Mouse (Mus musculus): ENCODE measurements around the gene Gm49450. TPM values are rescaled to one million over a fixed set of nuclear protein-coding genes. Genes with fewer than 3 reads are reported as not detected.

The Gm49450 gene
- polyA plus RNA-seq, 2 experiments = 0.15 TPM; not detected in 1

DNA sequence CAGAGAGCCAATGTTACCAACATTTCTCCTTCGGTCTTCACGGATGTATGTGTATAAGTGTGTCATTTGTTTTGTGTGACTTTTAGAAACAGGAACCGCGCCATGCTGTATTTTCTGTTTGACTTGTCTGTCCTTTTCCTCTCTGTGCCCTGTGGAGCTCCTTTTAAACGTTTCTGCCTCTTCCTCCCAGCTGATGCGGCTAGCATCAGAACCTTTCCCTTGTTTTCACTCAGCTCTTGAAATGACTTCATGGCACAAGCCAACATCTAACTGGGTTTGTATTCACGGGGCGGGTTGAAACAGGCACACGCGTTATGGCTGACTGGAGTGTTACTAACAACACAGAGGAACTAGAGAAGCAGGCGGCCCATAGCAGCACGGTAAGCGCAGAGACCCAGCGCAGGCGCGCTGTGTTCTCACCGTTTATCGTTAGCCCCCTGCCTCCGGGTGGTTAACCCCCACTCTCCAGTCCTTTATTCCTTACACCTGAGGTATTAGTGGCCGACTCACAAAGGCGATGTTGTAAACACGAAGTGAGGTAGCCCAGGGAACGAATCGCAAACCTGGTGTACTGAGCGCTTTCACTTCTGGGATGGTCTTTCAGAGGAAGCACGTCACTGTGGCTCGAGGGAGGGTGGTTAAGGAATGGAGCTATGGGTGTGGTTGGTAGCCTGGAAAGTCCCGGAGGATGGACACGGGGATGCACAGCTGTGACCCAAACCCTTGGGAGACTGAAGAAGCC is 32.1 kb upstream of the Gm49450 start:
- no peaks in the 10 kb centered on the region for H3K27me3 ChIP-seq (ENCODE audit: control insufficient read depth, insufficient read depth, low read length)
- no peak for TF ChIP-seq EP300 (IDR thresholded peaks at IDR 0.05; ENCODE audit: low read depth)
- no peak for TF ChIP-seq CTCF (IDR thresholded peaks at IDR 0.05; ENCODE audit: low read depth)
- H3K4me3 ChIP-seq (ENCODE audit: insufficient read depth in 1 of 2, low read depth in 2 of 2, low read length in 2 of 2) = peak overlapping the region; percentile 59 to 87
- 1% methylated on average over 29 of the region's 29 CpGs for WGBS (ENCODE audit: insufficient replicate concordance)
- ATAC-seq (ENCODE audit: insufficient read depth) (peak; percentile 82), DNase-seq (ENCODE audit: low read depth in 3 of 3, low spot score in 3 of 3) (peak in 2 of 3 experiments; percentile 52 to 80)
- H3K4me1 ChIP-seq (replicated peaks; ENCODE audit: control insufficient read depth in 2 of 2, insufficient read depth in 2 of 2, low read length in 1 of 2) = peaks cover 6 to 12% of the 10 kb centered on the region in 2 experiments
- H3K9me3 ChIP-seq (ENCODE audit: control insufficient read depth, low read length) = no peaks in the 10 kb centered on the region
- peak overlapping the region; percentile 72 for H3K27ac ChIP-seq
- H3K36me3 ChIP-seq (replicated peaks; ENCODE audit: control insufficient read depth, insufficient read depth, low read depth) = no peaks in the 10 kb centered on the region
- H3K9ac ChIP-seq (replicated peaks) = peak overlapping the region; percentile 68
- H3K4me2 ChIP-seq (ENCODE audit: low read depth) = peak overlapping the region; percentile 72

DNA sequence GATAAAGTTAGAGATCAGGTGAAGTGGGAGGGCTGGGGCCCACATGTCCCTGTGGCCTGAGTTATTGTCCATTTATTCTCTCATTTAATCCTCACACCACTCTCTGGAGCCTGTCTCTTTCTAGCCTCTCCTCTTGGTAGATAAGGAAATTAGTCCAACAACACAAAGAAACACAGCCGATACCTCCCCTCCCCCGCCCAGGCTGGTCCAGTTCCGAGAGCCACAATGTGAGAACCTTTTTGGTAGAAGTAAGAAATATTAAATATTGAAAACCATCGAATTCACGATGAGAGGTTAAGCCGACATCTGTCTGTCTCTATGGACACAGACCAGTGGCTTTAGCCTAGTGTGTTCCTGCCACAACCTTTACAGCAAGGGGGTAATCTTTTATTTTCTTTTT is 31.3 kb upstream of the Gm49450 start:
- Histone ChIP-seq H3K27me3 (ENCODE audit: control insufficient read depth, insufficient read depth, low read length) (no peaks in the 10 kb centered on the region), H3K9me3 (ENCODE audit: control insufficient read depth, low read length) (no peaks in the 10 kb centered on the region), H3K9ac (replicated peaks) (peak overlapping the region; percentile 68), H3K27ac (peak overlapping the region; percentile 72), H3K4me3 (ENCODE audit: insufficient read depth in 1 of 2, low read depth in 2 of 2, low read length in 2 of 2) (peak overlapping the region; percentile 8 to 59; a peak in 3 of 4 replicates), H3K4me1 (replicated peaks; ENCODE audit: control insufficient read depth in 2 of 2, insufficient read depth in 2 of 2, low read length in 1 of 2) (peaks cover 6 to 12% of the 10 kb centered on the region in 2 experiments), H3K4me2 (ENCODE audit: low read depth) (peak overlapping the region; percentile 72), H3K36me3 (replicated peaks; ENCODE audit: control insufficient read depth, insufficient read depth, low read depth) (no peaks in the 10 kb centered on the region)
- ATAC-seq (ENCODE audit: insufficient read depth) (no peak), DNase-seq (ENCODE audit: low read depth in 3 of 3, low spot score in 3 of 3) (no peak)
- WGBS (ENCODE audit: insufficient replicate concordance) = 35% methylated on average over 6 of the region's 6 CpGs
- TF ChIP-seq EP300 (IDR thresholded peaks at IDR 0.05; ENCODE audit: low read depth) (no peak), CTCF (IDR thresholded peaks at IDR 0.05; ENCODE audit: low read depth) (no peak)

DNA sequence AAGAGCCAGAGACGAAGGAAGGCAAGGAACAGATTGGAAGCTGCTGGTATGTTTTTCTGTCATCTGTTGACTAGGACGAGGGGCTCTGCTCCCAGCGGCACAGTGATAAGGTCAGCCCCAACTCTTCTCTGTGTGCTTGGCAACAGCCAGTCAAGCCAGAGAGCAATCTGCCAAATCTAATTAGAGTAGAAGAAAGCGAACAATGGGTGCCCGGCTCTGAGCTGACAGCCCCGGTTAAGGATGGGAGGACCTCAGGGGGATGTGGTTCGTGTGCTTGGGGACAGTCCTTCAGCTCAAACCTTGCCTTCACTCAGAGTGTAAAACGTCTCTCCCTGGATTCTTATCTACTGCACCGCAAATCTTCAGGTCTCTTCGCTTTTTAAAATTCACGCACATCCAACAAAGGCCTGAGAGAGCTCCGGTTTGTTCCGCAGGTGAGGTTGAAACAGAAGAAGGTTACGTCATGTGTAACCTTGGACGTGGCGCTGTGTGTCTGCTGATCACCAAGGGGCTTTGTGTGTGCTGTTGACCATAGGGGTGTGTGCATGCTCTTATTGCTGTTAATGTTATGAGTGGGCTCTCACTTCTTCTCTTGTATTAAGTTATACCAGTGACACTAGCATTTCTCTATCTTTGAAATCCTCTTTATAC is 30.2 kb upstream of the Gm49450 start:
- H3K4me1 ChIP-seq (replicated peaks; ENCODE audit: control insufficient read depth in 2 of 2, insufficient read depth in 2 of 2, low read length in 1 of 2) = peaks cover 6 to 12% of the 10 kb centered on the region in 2 experiments
- WGBS (ENCODE audit: insufficient replicate concordance) = 46% methylated on average over 16 of the region's 16 CpGs
- H3K9ac ChIP-seq (replicated peaks) = no peak overlapping the region
- no peaks in the 10 kb centered on the region for H3K27me3 ChIP-seq (ENCODE audit: control insufficient read depth, insufficient read depth, low read length)
- H3K9me3 ChIP-seq (ENCODE audit: control insufficient read depth, low read length) = no peaks in the 10 kb centered on the region
- H3K4me2 ChIP-seq (ENCODE audit: low read depth) = no peak overlapping the region
- no peak overlapping the region for H3K4me3 ChIP-seq (ENCODE audit: insufficient read depth in 1 of 2, low read depth in 2 of 2, low read length in 2 of 2)
- ATAC-seq (ENCODE audit: insufficient read depth) (no peak), DNase-seq (ENCODE audit: low read depth in 3 of 3, low spot score in 3 of 3) (no peak)
- no peak overlapping the region for H3K27ac ChIP-seq
- TF ChIP-seq CTCF (IDR thresholded peaks at IDR 0.05; ENCODE audit: low read depth) = no peak
- TF ChIP-seq EP300 (IDR thresholded peaks at IDR 0.05; ENCODE audit: low read depth) = no peak
- H3K36me3 ChIP-seq (replicated peaks; ENCODE audit: control insufficient read depth, insufficient read depth, low read depth) = no peaks in the 10 kb centered on the region

DNA sequence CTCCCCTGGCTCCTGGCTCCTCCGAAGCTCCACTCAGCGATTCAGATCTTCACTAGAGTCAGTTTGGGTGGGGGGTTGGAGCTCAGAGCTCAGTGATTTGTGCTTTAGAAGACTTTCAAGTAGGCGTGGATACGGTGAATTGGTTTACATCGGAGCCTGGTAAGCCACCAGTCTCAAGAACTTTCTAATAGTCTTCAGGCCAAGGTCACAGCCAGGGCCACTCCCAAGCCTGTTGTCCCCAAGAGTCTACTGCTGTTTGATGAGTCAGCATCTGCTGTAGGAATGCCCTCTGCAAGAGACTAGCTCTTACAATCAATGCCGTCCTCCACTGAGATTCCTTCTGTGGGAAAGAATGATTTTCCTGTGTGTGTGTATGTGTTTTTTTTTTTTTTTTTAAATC is 28.7 kb upstream of the Gm49450 start:
- WGBS (ENCODE audit: insufficient replicate concordance) = 75% methylated on average over 6 of the region's 6 CpGs
- H3K9me3 ChIP-seq (ENCODE audit: control insufficient read depth, low read length) = no peaks in the 10 kb centered on the region
- ATAC-seq (ENCODE audit: insufficient read depth) = no peak
- no peak overlapping the region for H3K9ac ChIP-seq (replicated peaks)
- H3K4me2 ChIP-seq (ENCODE audit: low read depth) = no peak overlapping the region
- peaks cover 6 to 12% of the 10 kb centered on the region in 2 experiments for H3K4me1 ChIP-seq (replicated peaks; ENCODE audit: control insufficient read depth in 2 of 2, insufficient read depth in 2 of 2, low read length in 1 of 2)
- no peak overlapping the region for H3K4me3 ChIP-seq (ENCODE audit: insufficient read depth in 1 of 2, low read depth in 2 of 2, low read length in 2 of 2)
- DNase-seq (ENCODE audit: low read depth in 3 of 3, low spot score in 3 of 3) = no peak
- no peak for TF ChIP-seq EP300 (IDR thresholded peaks at IDR 0.05; ENCODE audit: low read depth)
- no peak overlapping the region for H3K27ac ChIP-seq
- H3K36me3 ChIP-seq (replicated peaks; ENCODE audit: control insufficient read depth, insufficient read depth, low read depth) = no peaks in the 10 kb centered on the region
- H3K27me3 ChIP-seq (ENCODE audit: control insufficient read depth, insufficient read depth, low read length) = no peaks in the 10 kb centered on the region

DNA sequence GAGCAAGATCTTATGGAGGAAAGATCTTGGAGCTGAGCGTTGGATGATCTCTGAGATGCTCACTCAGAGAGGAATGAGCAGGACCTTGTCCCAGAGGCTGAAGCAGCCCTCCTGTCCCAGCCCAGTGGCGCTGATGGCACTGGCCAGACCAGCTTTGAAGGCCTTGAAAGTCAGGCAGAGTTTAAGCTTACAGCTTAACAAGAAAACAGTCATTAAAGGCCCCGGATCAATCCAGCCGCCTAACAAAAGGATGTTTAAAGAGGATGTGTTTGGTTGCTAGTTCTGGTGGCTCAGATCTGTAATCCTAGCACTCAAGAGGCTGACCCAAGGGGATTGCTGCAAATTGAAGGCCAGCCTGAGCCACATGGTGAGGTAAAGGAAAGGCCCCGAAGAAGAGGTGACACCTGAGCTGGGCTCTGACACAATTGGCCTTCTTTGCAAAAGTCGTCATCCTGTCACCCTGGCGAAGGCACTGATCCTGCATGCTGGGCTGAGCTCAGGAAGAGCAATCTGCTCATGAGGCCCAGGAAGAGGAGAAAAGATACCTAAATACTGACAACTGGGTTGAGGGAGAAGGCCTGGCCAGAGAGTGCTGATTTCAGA is 26.8 kb upstream of the Gm49450 start:
- WGBS (ENCODE audit: insufficient replicate concordance) = 55% methylated on average over 7 of the region's 7 CpGs
- H3K4me2 ChIP-seq (ENCODE audit: low read depth) = no peak overlapping the region
- DNase-seq (ENCODE audit: low read depth in 3 of 3, low spot score in 3 of 3) (no peak), ATAC-seq (ENCODE audit: insufficient read depth) (no peak)
- no peak overlapping the region for H3K4me3 ChIP-seq (ENCODE audit: insufficient read depth in 1 of 2, low read depth in 2 of 2, low read length in 2 of 2)
- no peaks in the 10 kb centered on the region for H3K36me3 ChIP-seq (replicated peaks; ENCODE audit: control insufficient read depth, insufficient read depth, low read depth)
- no peak overlapping the region for H3K27ac ChIP-seq
- no peaks in the 10 kb centered on the region for H3K9me3 ChIP-seq (ENCODE audit: control insufficient read depth, low read length)
- H3K9ac ChIP-seq (replicated peaks) = no peak overlapping the region
- H3K4me1 ChIP-seq (replicated peaks; ENCODE audit: control insufficient read depth in 2 of 2, insufficient read depth in 2 of 2, low read length in 1 of 2) = peaks cover 6 to 8% of the 10 kb centered on the region in 2 experiments
- TF ChIP-seq CTCF (IDR thresholded peaks at IDR 0.05; ENCODE audit: low read depth) = no peak
- no peak for TF ChIP-seq EP300 (IDR thresholded peaks at IDR 0.05; ENCODE audit: low read depth)
- no peaks in the 10 kb centered on the region for H3K27me3 ChIP-seq (ENCODE audit: control insufficient read depth, insufficient read depth, low read length)

All from liver, embryonic 14.5 days (tissue).